Mouse (Mus musculus): Measurements from ENCODE around the gene Trim80. TPM values are rescaled to one million over a fixed set of nuclear protein-coding genes. Genes with fewer than 3 reads are reported as not detected.
"Not testable (repeated sequence)": the region's sequence is repeated elsewhere in the genome, so short reads cannot be mapped to it uniquely, and the experiment has no call there.

Trim80 gene
- total RNA-seq, 4 experiments from 2014 or later: 0.16 to 0.30 TPM; not detected in 2

GRCm38 (mm10) chr11:115492387-115492786 lies 52.0 kb downstream of the Trim80 start:
- DNase-seq (ENCODE audit: low spot score in 2 of 2): no peak

DNA sequence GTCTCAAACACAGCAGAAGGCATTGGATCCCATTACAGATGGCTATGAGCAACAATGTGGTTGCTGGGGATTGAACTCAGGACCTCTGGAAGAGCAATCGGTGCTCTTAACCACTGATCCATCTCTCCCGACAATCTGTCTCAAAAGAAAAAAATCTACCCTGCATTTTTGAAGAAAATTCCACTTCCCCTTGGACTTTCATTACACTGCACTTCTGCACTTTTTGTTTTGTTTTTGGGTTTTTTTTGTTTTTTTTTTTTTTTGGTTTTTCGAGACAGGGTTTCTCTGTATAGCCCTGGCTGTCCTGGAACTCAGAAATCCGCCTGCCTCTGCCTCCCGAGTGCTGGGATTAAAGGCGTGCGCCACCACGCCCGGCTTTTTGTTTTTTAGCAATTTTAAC lies 56.2 kb downstream of the Trim80 start:
- DNase-seq (ENCODE audit: low spot score in 2 of 2): not testable (repeated sequence)

Small RNA genes lying within 50 kb of the gene (microRNA-seq; reads per million reads assigned to microRNA genes)
- 0 reads per million in 2 experiments for gene Mir3968

Other genes with a start within 250 kb of the Trim80 start
- 10 to 100 TPM; 32.4 to 37.5 (median 36.3) TPM for gene Grin2c, start 173.3 kb upstream of the Trim80 start, total RNA-seq (2022)
- 10 to 100 TPM; 15.1 to 20.1 (median 17.5) TPM for gene Fdxr, start 163.5 kb upstream of the Trim80 start, total RNA-seq (2022)
- 10 to 100 TPM; 18.4 to 21.9 (median 20.2) TPM for gene Fads6, start 142.9 kb upstream of the Trim80 start, total RNA-seq (2022)
- gene Otop2, start 133.4 kb upstream of the Trim80 start, total RNA-seq (2022): 1 to 10 TPM in 3 of 4 experiments, under 1 TPM in 1; 0.91 to 3.2 (median 1.5) TPM
- gene Ush1g, start 118.5 kb upstream of the Trim80 start, total RNA-seq (2022): under 1 TPM; 0.46 to 0.78 (median 0.59) TPM
- gene Otop3, start 105.8 kb upstream of the Trim80 start, total RNA-seq (2022): under 1 TPM in 1 of 4 experiments, not detected in 3; 0.26 TPM
- 100 to 1,000 TPM; 103 to 118 (median 107) TPM for gene Hid1, start 72.8 kb upstream of the Trim80 start, total RNA-seq (2022)
- 10 to 100 TPM; 26.1 to 27.7 (median 26.9) TPM for gene Cdr2l, start 58.6 kb upstream of the Trim80 start, total RNA-seq (2022)
- 100 to 1,000 TPM; 118 to 125 (median 120) TPM for gene Mrpl58, start 36.8 kb upstream of the Trim80 start, total RNA-seq (2022)
- gene Atp5h, start 20.6 kb upstream of the Trim80 start, total RNA-seq (2022): 100 to 1,000 TPM; 439 to 484 (median 473) TPM
- gene Kctd2, start 20.4 kb upstream of the Trim80 start, total RNA-seq (2022): 10 to 100 TPM; 63.2 to 74.5 (median 72.3) TPM
- not detected for gene Slc16a5, start 21.9 kb downstream of the Trim80 start, total RNA-seq (2022)
- gene Armc7, start 35.1 kb downstream of the Trim80 start, total RNA-seq (2022): 10 to 100 TPM; 11.6 to 15.1 (median 13.4) TPM
- gene Nt5c, start 51.3 kb downstream of the Trim80 start, total RNA-seq (2022): 10 to 100 TPM; 58.4 to 66.1 (median 61.0) TPM
- gene Jpt1, start 73.8 kb downstream of the Trim80 start, total RNA-seq (2022): 100 to 1,000 TPM; 125 to 152 (median 137) TPM
- 100 to 1,000 TPM; 262 to 316 (median 290) TPM for gene Sumo2, start 95.7 kb downstream of the Trim80 start, total RNA-seq (2022)
- gene Nup85, start 123.9 kb downstream of the Trim80 start, total RNA-seq (2022): 10 to 100 TPM; 43.9 to 49.4 (median 46.0) TPM
- gene Mrps7, start 163.4 kb downstream of the Trim80 start, total RNA-seq (2022): 10 to 100 TPM; 36.9 to 57.0 (median 48.4) TPM
- 10 to 100 TPM; 73.8 to 92.9 (median 89.0) TPM for gene Gga3, start 163.5 kb downstream of the Trim80 start, total RNA-seq (2022)
- gene Mif4gd, start 172.4 kb downstream of the Trim80 start, total RNA-seq (2022): 10 to 100 TPM; 13.9 to 22.0 (median 17.6) TPM
- gene Slc25a19, start 187.8 kb downstream of the Trim80 start, total RNA-seq (2022): 10 to 100 TPM; 54.5 to 62.2 (median 58.5) TPM